Mouse (Mus musculus): ENCODE results near the gene Rps6ka6.

Rps6ka6 gene

GRCm38 (mm10) chrX:111537859-111538258, at the start of gene Rps6ka6:
Gene Rps6ka6, minus strand, starts transcription at chrX:111537959.
- no peak for DNase-seq

GRCm38 (mm10) chrX:111577044-111577443, 39.3 kb upstream of the Rps6ka6 start:
- DNase-seq, result no peak

GRCm38 (mm10) chrX:111518206-111518605, 19.6 kb downstream of the Rps6ka6 start:
- DNase-seq, result no peak

- no peak for DNase-seq
Measured at GRCm38 (mm10) chrX:111463565-111464093, 74.1 kb downstream of the Rps6ka6 start.

GRCm38 (mm10) chrX:111462833-111463564, 74.8 kb downstream of the Rps6ka6 start:
- peak; percentile 56 for DNase-seq

- no peak for DNase-seq
Measured at GRCm38 (mm10) chrX:111462495-111462832, 75.3 kb downstream of the Rps6ka6 start.

- no peak for DNase-seq
Measured at GRCm38 (mm10) chrX:111462092-111462491, 75.7 kb downstream of the Rps6ka6 start.

GRCm38 (mm10) chrX:111460166-111460565, 77.6 kb downstream of the Rps6ka6 start:
- no peak for DNase-seq

- DNase-seq, result no peak
Measured at GRCm38 (mm10) chrX:111436571-111436970, 101.2 kb downstream of the Rps6ka6 start.

- no peak for DNase-seq
Measured at GRCm38 (mm10) chrX:111414775-111415174, 123.0 kb downstream of the Rps6ka6 start.

- no peak for DNase-seq
Measured at GRCm38 (mm10) chrX:111404816-111405215, 132.9 kb downstream of the Rps6ka6 start.

- no peak for DNase-seq
Measured at GRCm38 (mm10) chrX:111377020-111377419, 160.7 kb downstream of the Rps6ka6 start.

- no peak for DNase-seq
Measured at GRCm38 (mm10) chrX:111374177-111374576, 163.6 kb downstream of the Rps6ka6 start.
